Mouse (Mus musculus) small intestine, adult 2 months (tissue): ENCODE data around the gene Fam149b.

Experiments used
- CTCF ChIP-seq: fragments of 200-500 bp; IDR thresholded peaks from 2 replicates; pipeline ENCODE4 v1.5.1; 2012; ENCODE audit warnings: low read depth, mild to moderate bottlenecking, control low read depth, inconsistent platforms, low read length, moderate library complexity, mixed read lengths; ENCODE audit not compliant: insufficient replicate concordance, insufficient read length; ENCODE audit errors: extremely low read depth
- POLR2A ChIP-seq: fragments of 200-500 bp; IDR thresholded peaks from 2 replicates; pipeline ENCODE4 v1.6.1; 2012; ENCODE audit warnings: low read depth, mild to moderate bottlenecking, control low read depth, inconsistent platforms, low read length, moderate library complexity

DNA sequence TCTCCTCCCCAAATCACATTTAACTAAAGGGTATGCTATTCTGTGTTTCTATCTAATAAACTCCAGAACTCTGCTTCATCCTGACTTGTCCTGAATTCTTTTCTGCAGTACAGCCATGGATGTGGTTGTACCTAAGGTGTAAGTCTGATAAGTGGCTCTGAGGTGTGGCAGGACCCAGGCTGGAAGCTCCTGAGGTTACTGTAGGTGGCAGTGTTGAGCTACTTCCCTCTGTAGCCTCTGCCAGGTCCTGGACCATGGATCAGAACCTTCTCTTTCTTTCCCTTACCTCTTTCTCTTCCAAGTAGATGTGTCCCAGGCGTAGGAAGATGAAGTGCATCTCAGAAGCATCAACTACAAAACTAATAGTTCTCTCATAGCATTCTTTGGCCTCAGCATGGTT is 52.1 kb downstream of the Fam149b start:
- peak; percentile 56; the same call in 1 of the 2 replicates for TF ChIP-seq CTCF
- no peak for TF ChIP-seq POLR2A
